Mouse (Mus musculus) hindbrain, embryonic 16.5 days (tissue): ENCODE measurements around the gene Rrp1. TPM values are rescaled to one million over a fixed set of nuclear protein-coding genes. Genes with fewer than 3 reads are reported as not detected.

Experiments used
- ATAC-seq: fragments of 200-750 bp; cut with Nextera tagmentation; 2 replicates; pipeline ENCODE4 v1.8.0; 2017; ENCODE audit warnings: moderate TSS enrichment, moderate library complexity
- H3K27ac ChIP-seq: fragments of 300-500 bp; sonication (generic); 2 replicates; pipeline ENCODE4 v1.5.1; 2014; ENCODE audit warnings: low read depth, mild to moderate bottlenecking, control low read depth, low read length, moderate library complexity
- H3K27me3 ChIP-seq: fragments of 300-500 bp; sonication (generic); replicated peaks from 2 replicates; pipeline ENCODE4 v1.6.1; 2014; ENCODE audit warnings: low read length; ENCODE audit not compliant: control insufficient read depth, insufficient read depth
- H3K36me3 ChIP-seq: fragments of 300-500 bp; sonication (generic); 2 replicates; pipeline ENCODE4 v1.6.1; 2014; ENCODE audit warnings: mild to moderate bottlenecking, low read length, moderate library complexity, mixed read lengths; ENCODE audit not compliant: control insufficient read depth, insufficient read depth
- H3K4me1 ChIP-seq: fragments of 300-500 bp; sonication (generic); 2 replicates; pipeline ENCODE4 v1.6.1; 2014; ENCODE audit warnings: low read depth, low read length; ENCODE audit not compliant: control insufficient read depth, insufficient read depth
- H3K4me2 ChIP-seq: fragments of 300-500 bp; sonication (generic); 2 replicates; pipeline ENCODE4 v1.6.1; 2014; ENCODE audit warnings: mild to moderate bottlenecking, low read length, control low read depth, moderate library complexity
- H3K4me3 ChIP-seq: fragments of 300-500 bp; sonication (generic); 2 replicates; pipeline ENCODE4 v1.5.1; 2014; ENCODE audit warnings: mild to moderate bottlenecking, low read length, control low read depth, moderate library complexity
- H3K9ac ChIP-seq: fragments of 300-500 bp; sonication (generic); 2 replicates; pipeline ENCODE4 v1.6.1; 2014; ENCODE audit warnings: low read depth, mild to moderate bottlenecking, control low read depth, low read length, moderate library complexity
- H3K9me3 ChIP-seq: fragments of 300-500 bp; sonication (generic); 2 replicates; pipeline ENCODE4 v1.6.1; 2014; ENCODE audit warnings: mild to moderate bottlenecking, low read length, moderate library complexity; ENCODE audit not compliant: control insufficient read depth
- WGBS: fragments of 180-500 bp; shearing (Covaris S2); extraction: QIAGEN DNeasy Blood & Tissue Kit; methylation state at CpG from one replicate; pipeline ENCODE4 v1.1.7; 2014; 5-methylcytosine and 5-hydroxymethylcytosine counted together
- polyA plus RNA-seq: library from polyadenylated mRNA; unstranded; fragments of >200 nt; fragmentation: Nextera tagmentation; extraction: Ambion mirVana; gene quantifications from 2 replicates; pipeline ENCODE4 v1.2.1, GENCODE M21; 2015

The Rrp1 gene
- polyA plus RNA-seq: 422 and 440 TPM in 2 replicates

GRCm38 (mm10) chr10:78412319-78413151, at the start of gene Rrp1:
Gene Rrp1 (minus strand): TSS chr10:78413043.
- H3K36me3 ChIP-seq: peaks cover 18% of the 10 kb centered on the region
- ATAC-seq: peak; percentile 95
- H3K4me2 ChIP-seq: peak within 1 kb of the TSS; percentile 80
- no peaks in the 10 kb centered on the region for H3K27me3 ChIP-seq
- peak within 1 kb of the TSS; percentile 96 for H3K9ac ChIP-seq
- no peaks in the 10 kb centered on the region for H3K9me3 ChIP-seq
- WGBS: under 1% methylated on average over 70 of the region's 70 CpGs
- H3K27ac ChIP-seq: peak within 1 kb of the TSS; percentile 93
- H3K4me1 ChIP-seq: peaks cover 9% of the 10 kb centered on the region
- H3K4me3 ChIP-seq: peak within 1 kb of the TSS; percentile 99

- H3K4me3 ChIP-seq: no peak overlapping the region
- peaks cover 32% of the 10 kb centered on the region for H3K4me1 ChIP-seq
- WGBS: 78% methylated on average over 4 of the region's 4 CpGs
Measured at GRCm38 (mm10) chr10:78461767-78462166, 48.9 kb upstream of the Rrp1 start.

GRCm38 (mm10) chr10:78460463-78460862, 47.6 kb upstream of the Rrp1 start:
- Histone ChIP-seq H3K9me3 (no peaks in the 10 kb centered on the region), H3K27ac (no peak overlapping the region), H3K9ac (no peak overlapping the region), H3K36me3 (no peaks in the 10 kb centered on the region), H3K4me1 (peaks cover 33% of the 10 kb centered on the region), H3K27me3 (no peaks in the 10 kb centered on the region), H3K4me3 (no peak overlapping the region), H3K4me2 (no peak overlapping the region)
- 66% methylated on average over 4 of the region's 5 CpGs for WGBS
- ATAC-seq: no peak

More at GRCm38 (mm10) chr10:78461767-78462166, 48.9 kb upstream of the Rrp1 start:
- H3K27ac ChIP-seq: no peak overlapping the region
- no peak overlapping the region for H3K9ac ChIP-seq
- no peak for ATAC-seq
- H3K36me3 ChIP-seq: no peaks in the 10 kb centered on the region
- no peak overlapping the region for H3K4me2 ChIP-seq
- no peaks in the 10 kb centered on the region for H3K27me3 ChIP-seq
- H3K9me3 ChIP-seq: no peaks in the 10 kb centered on the region

- Histone ChIP-seq H3K4me3 (no peak overlapping the region), H3K9ac (no peak overlapping the region), H3K27ac (peak overlapping the region; percentile 36; the same call in 1 of the 2 replicates), H3K4me1 (peaks cover 27% of the 10 kb centered on the region), H3K4me2 (no peak overlapping the region), H3K27me3 (no peaks in the 10 kb centered on the region), H3K9me3 (no peaks in the 10 kb centered on the region), H3K36me3 (no peaks in the 10 kb centered on the region)
- 68% methylated on average over 5 of the region's 5 CpGs for WGBS
- ATAC-seq: peak; percentile 2; the same call in 1 of the 2 replicates
Measured at GRCm38 (mm10) chr10:78458348-78459111, 45.7 kb upstream of the Rrp1 start.

GRCm38 (mm10) chr10:78457495-78458347, 44.9 kb upstream of the Rrp1 start:
- Histone ChIP-seq H3K36me3 (no peaks in the 10 kb centered on the region), H3K9ac (no peak overlapping the region), H3K4me1 (peaks cover 20% of the 10 kb centered on the region), H3K4me2 (no peak overlapping the region), H3K4me3 (no peak overlapping the region), H3K9me3 (no peaks in the 10 kb centered on the region), H3K27ac (peak overlapping the region; percentile 0; the same call in 1 of the 2 replicates), H3K27me3 (no peaks in the 10 kb centered on the region)
- peak; percentile 41 for ATAC-seq
- 30% methylated on average over 10 of the region's 10 CpGs for WGBS

GRCm38 (mm10) chr10:78456696-78457095, 43.9 kb upstream of the Rrp1 start:
- H3K27me3 ChIP-seq: no peaks in the 10 kb centered on the region
- no peaks in the 10 kb centered on the region for H3K9me3 ChIP-seq
- H3K9ac ChIP-seq: no peak overlapping the region
- H3K4me2 ChIP-seq: no peak overlapping the region
- ATAC-seq: no peak
- no peaks in the 10 kb centered on the region for H3K36me3 ChIP-seq
- 54% methylated on average over 13 of the region's 13 CpGs for WGBS
- peaks cover 20% of the 10 kb centered on the region for H3K4me1 ChIP-seq
- no peak overlapping the region for H3K4me3 ChIP-seq
- no peak overlapping the region for H3K27ac ChIP-seq

- Histone ChIP-seq H3K4me1 (peaks cover 8% of the 10 kb centered on the region), H3K4me3 (no peak overlapping the region), H3K27me3 (no peaks in the 10 kb centered on the region), H3K4me2 (no peak overlapping the region), H3K27ac (no peak overlapping the region), H3K9ac (no peak overlapping the region), H3K36me3 (peaks cover 12% of the 10 kb centered on the region; the same call in 1 of the 2 replicates), H3K9me3 (no peaks in the 10 kb centered on the region)
- ATAC-seq: 0 out of 2 replicates have a peak, but pooled peaks have one; percentile 8
- WGBS: 14% methylated on average over 4 of the region's 4 CpGs
Measured at GRCm38 (mm10) chr10:78452641-78453040, 39.8 kb upstream of the Rrp1 start.

GRCm38 (mm10) chr10:78450761-78451160, 37.9 kb upstream of the Rrp1 start:
- H3K27ac ChIP-seq: no peak overlapping the region

More at GRCm38 (mm10) chr10:78450761-78451160, 37.9 kb upstream of the Rrp1 start:
- H3K4me3 ChIP-seq: no peak overlapping the region
- 92% methylated on average over 5 of the region's 5 CpGs for WGBS
- peaks cover 24% of the 10 kb centered on the region; the same call in 1 of the 2 replicates for H3K36me3 ChIP-seq
- H3K9ac ChIP-seq: no peak overlapping the region
- H3K4me1 ChIP-seq: 0 out of 2 replicates have a peak, but pooled peaks cover 3% of the 10 kb centered on the region
- H3K27me3 ChIP-seq: no peaks in the 10 kb centered on the region
- no peak overlapping the region for H3K4me2 ChIP-seq
- no peak for ATAC-seq
- H3K9me3 ChIP-seq: no peaks in the 10 kb centered on the region
